Mouse (Mus musculus) neural tube, postnatal 0 days (tissue): Measurements from ENCODE around the gene Hsd17b1. TPM values are rescaled to one million over a fixed set of nuclear protein-coding genes. Genes with fewer than 3 reads are reported as not detected.
A peak's percentile ranks its signal among the peaks of the same experiment; 100 is the strongest.

Experiments used
- microRNA-seq: library from miRNA; unstranded; fragments of <30 nt; microRNA quantifications from one replicate; pipeline ENCODE4, GENCODE M21; 2016
- polyA plus RNA-seq: library from polyadenylated mRNA; unstranded; fragments of >200 nt; fragmentation: Nextera tagmentation; extraction: Ambion mirVana; gene quantifications from 2 replicates; pipeline ENCODE4 v1.2.1, GENCODE M21; 2015

The Hsd17b1 gene
- 0.18 and 0.28 TPM in 2 replicates for polyA plus RNA-seq

GRCm38 (mm10) chr11:101078121-101078520 lies at the start of gene Hsd17b1:
Hsd17b1 (plus strand) TSS chr11:101078411.

GRCm38 (mm10) chr11:101069391-101070188 lies 8.6 kb upstream of the Hsd17b1 start, which contains the start of gene Naglu:
Naglu (plus strand) TSS chr11:101070012.

GRCm38 (mm10) chr11:101082208-101083082 lies 4.2 kb downstream of the Hsd17b1 start, which contains the start of gene Coasy:
Coasy (plus strand) TSS chr11:101082565.

GRCm38 (mm10) chr11:101086756-101087681 lies 8.8 kb downstream of the Hsd17b1 start, which contains the start of gene Mlx:
Mlx (plus strand) TSS chr11:101087277.

GRCm38 (mm10) chr11:101095314-101096024 lies 17.3 kb downstream of the Hsd17b1 start, which contains the start of gene Psmc3ip:
Psmc3ip (minus strand) TSS chr11:101095436.

GRCm38 (mm10) chr11:101119761-101120544 lies 41.7 kb downstream of the Hsd17b1 start, which contains the start of the genes Retreg3 and Tubg1:
Retreg3 (minus strand) TSS chr11:101119893.
Tubg1 (plus strand) TSS chr11:101119938.

Small RNA genes lying within 50 kb of the gene (microRNA-seq; reads per million reads assigned to microRNA genes)
- 4.4 reads per million, percentile 7 among the genes with 10 or more reads in this experiment for gene Mir6928

Other genes with a start within 250 kb of the Hsd17b1 start
- gene Stat5b, start 227.7 kb upstream of the Hsd17b1 start, polyA plus RNA-seq, result 16.4 and 17.6 TPM in 2 replicates
- 2.3 and 3.0 TPM in 2 replicates for gene Stat5a, start 219.1 kb upstream of the Hsd17b1 start, polyA plus RNA-seq
- gene Stat3, start 138.9 kb upstream of the Hsd17b1 start, polyA plus RNA-seq, result 49.0 and 55.4 TPM in 2 replicates
- gene Cavin1, start 107.5 kb upstream of the Hsd17b1 start, polyA plus RNA-seq, result 52.5 and 68.3 TPM in 2 replicates
- gene Atp6v0a1, start 69.0 kb upstream of the Hsd17b1 start, polyA plus RNA-seq, result 156 and 176 TPM in 2 replicates
- 12.8 and 12.9 TPM in 2 replicates for gene Naglu, start 8.4 kb upstream of the Hsd17b1 start, polyA plus RNA-seq
- 30.7 and 32.2 TPM in 2 replicates for gene Coasy, start 4.2 kb downstream of the Hsd17b1 start, polyA plus RNA-seq
- gene Mlx, start 8.9 kb downstream of the Hsd17b1 start, polyA plus RNA-seq, result 66.4 and 68.3 TPM in 2 replicates
- gene Psmc3ip, start 17.0 kb downstream of the Hsd17b1 start, polyA plus RNA-seq, result 11.4 and 15.9 TPM in 2 replicates
- gene Retreg3, start 41.5 kb downstream of the Hsd17b1 start, polyA plus RNA-seq, result 21.0 and 22.1 TPM in 2 replicates
- 61.3 and 65.4 TPM in 2 replicates for gene Tubg1, start 41.5 kb downstream of the Hsd17b1 start, polyA plus RNA-seq
- gene Tubg2, start 77.5 kb downstream of the Hsd17b1 start, polyA plus RNA-seq, result 62.5 and 67.4 TPM in 2 replicates
- gene Cntnap1, start 92.1 kb downstream of the Hsd17b1 start, polyA plus RNA-seq, result 13.6 and 14.3 TPM in 2 replicates
- gene Plekhh3, start 92.9 kb downstream of the Hsd17b1 start, polyA plus RNA-seq, result 7.9 and 10.5 TPM in 2 replicates
- 0.56 and 1.0 TPM in 2 replicates for gene Ccr10, start 97.0 kb downstream of the Hsd17b1 start, polyA plus RNA-seq
- gene Ezh1, start 148.1 kb downstream of the Hsd17b1 start, polyA plus RNA-seq, result 21.5 and 25.4 TPM in 2 replicates
- 143 and 155 TPM in 2 replicates for gene Ramp2, start 167.6 kb downstream of the Hsd17b1 start, polyA plus RNA-seq
- 129 and 133 TPM in 2 replicates for gene Vps25, start 175.3 kb downstream of the Hsd17b1 start, polyA plus RNA-seq
- 5.9 and 6.4 TPM in 2 replicates for gene Wnk4, start 182.2 kb downstream of the Hsd17b1 start, polyA plus RNA-seq
- 0.48 and 1.0 TPM in 2 replicates for gene Cntd1, start 200.6 kb downstream of the Hsd17b1 start, polyA plus RNA-seq
- 229 and 252 TPM in 2 replicates for gene Coa3, start 200.7 kb downstream of the Hsd17b1 start, polyA plus RNA-seq
- gene Becn1, start 223.9 kb downstream of the Hsd17b1 start, polyA plus RNA-seq, result 131 and 140 TPM in 2 replicates
- 80.5 and 81.0 TPM in 2 replicates for gene Psme3, start 237.8 kb downstream of the Hsd17b1 start, polyA plus RNA-seq
- gene Aoc2, start 246.7 kb downstream of the Hsd17b1 start, polyA plus RNA-seq, result 0.46 and 0.64 TPM in 2 replicates